Mouse (Mus musculus) embryonic facial prominence, embryonic 12.5 days (tissue): ENCODE data around the gene Kifc5b. TPM values are rescaled to one million over a fixed set of nuclear protein-coding genes. Genes with fewer than 3 reads are reported as not detected.
"Not testable (repeated sequence)": the region's sequence is repeated elsewhere in the genome, so short reads cannot be mapped to it uniquely, and the experiment has no call there.

Experiments
- ATAC-seq: fragments of 200-750 bp; cut with Nextera tagmentation; 2 replicates; pipeline ENCODE4 v1.8.0; 2017; ENCODE audit not compliant: insufficient number of reproducible peaks, insufficient read depth, low FRiP score, low TSS enrichment
- H3K27ac ChIP-seq: fragments of 300-500 bp; sonication (generic); 2 replicates; pipeline ENCODE4 v1.5.1; 2016; ENCODE audit warnings: mild to moderate bottlenecking
- H3K27me3 ChIP-seq: fragments of 300-500 bp; sonication (generic); 2 replicates; pipeline ENCODE4 v1.6.1; 2016; ENCODE audit warnings: mild to moderate bottlenecking, moderate library complexity
- H3K36me3 ChIP-seq: fragments of 300-500 bp; sonication (generic); 2 replicates; pipeline ENCODE4 v1.6.1; 2016; ENCODE audit warnings: mild to moderate bottlenecking
- H3K4me1 ChIP-seq: fragments of 300-500 bp; sonication (generic); 2 replicates; pipeline ENCODE4 v1.6.1; 2016
- H3K4me2 ChIP-seq: fragments of 300-500 bp; sonication (generic); replicated peaks from 2 replicates; pipeline ENCODE4 v1.6.1; 2016; ENCODE audit warnings: mild to moderate bottlenecking, moderate library complexity
- H3K4me3 ChIP-seq: fragments of 300-500 bp; sonication (generic); 2 replicates; pipeline ENCODE4 v1.5.1; 2016; ENCODE audit warnings: mild to moderate bottlenecking
- H3K9ac ChIP-seq: fragments of 300-500 bp; sonication (generic); 2 replicates; pipeline ENCODE4 v1.6.1; 2016; ENCODE audit warnings: mild to moderate bottlenecking, moderate library complexity
- H3K9me3 ChIP-seq: fragments of 300-500 bp; sonication (generic); 2 replicates; pipeline ENCODE4 v1.6.1; 2016; ENCODE audit warnings: mild to moderate bottlenecking, moderate library complexity
- WGBS: fragments of 180-500 bp; shearing (Covaris S2); methylation state at CpG from one replicate; pipeline ENCODE4 v1.1.7; 2016; 5-methylcytosine and 5-hydroxymethylcytosine counted together
- polyA plus RNA-seq: library from polyadenylated mRNA; unstranded; fragments of >200 nt; fragmentation: Nextera tagmentation; extraction: Ambion mirVana; gene quantifications from 2 replicates; pipeline ENCODE4 v1.2.1, GENCODE M21; 2016

The Kifc5b gene
- polyA plus RNA-seq, 1 experiment from 2014 or later: 9.7 TPM

DNA sequence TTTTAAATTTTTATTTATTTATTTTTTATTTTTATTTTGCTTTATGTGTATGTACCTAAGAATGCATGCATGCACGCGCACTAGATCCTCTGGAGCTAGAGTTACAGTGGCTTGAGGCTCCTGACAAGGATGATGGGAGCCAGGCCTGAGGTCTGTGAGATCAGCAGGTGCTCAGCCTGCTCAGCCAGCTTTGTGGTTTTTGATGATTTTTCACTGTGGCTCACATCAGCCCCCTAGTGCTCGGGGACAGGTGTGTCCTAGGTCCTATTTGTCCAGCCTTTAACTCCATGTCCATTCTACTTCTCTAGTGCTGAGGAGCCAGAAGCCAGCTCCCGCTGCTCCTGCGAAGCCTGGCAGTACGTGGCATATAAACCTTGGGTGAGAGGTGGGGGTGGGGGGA is 5.5 kb downstream of the Kifc5b start:
- H3K4me2 ChIP-seq, H3K9me3 ChIP-seq, H3K4me3 ChIP-seq, H3K27ac ChIP-seq, ATAC-seq, H3K27me3 ChIP-seq, H3K4me1 ChIP-seq, H3K9ac ChIP-seq: not testable (repeated sequence)
- peaks cover 39% of the 10 kb centered on the region for H3K36me3 ChIP-seq
- 94% methylated on average over 6 of the region's 6 CpGs for whole genome bisulfite sequencing

DNA sequence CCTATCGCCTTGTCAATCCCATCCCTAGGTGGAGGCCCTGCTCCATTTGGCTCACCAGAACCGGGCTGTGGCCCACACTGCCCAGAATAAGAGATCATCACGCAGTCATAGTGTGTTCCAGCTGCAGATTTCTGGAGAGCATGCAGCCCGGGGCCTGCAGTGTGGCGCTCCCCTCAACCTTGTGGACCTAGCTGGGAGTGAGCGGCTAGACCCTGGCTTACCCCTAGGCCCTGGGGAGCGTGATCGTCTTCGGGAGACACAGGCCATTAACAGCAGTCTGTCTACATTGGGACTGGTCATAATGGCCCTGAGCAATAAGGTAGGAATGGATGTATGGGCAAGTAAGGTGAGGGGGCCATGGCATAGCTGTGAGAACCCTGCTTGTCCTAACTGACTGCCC is 8.5 kb downstream of the Kifc5b start:
- WGBS: 92% methylated on average over 9 of the region's 9 CpGs
- peaks cover 61% of the 10 kb centered on the region for H3K36me3 ChIP-seq

DNA sequence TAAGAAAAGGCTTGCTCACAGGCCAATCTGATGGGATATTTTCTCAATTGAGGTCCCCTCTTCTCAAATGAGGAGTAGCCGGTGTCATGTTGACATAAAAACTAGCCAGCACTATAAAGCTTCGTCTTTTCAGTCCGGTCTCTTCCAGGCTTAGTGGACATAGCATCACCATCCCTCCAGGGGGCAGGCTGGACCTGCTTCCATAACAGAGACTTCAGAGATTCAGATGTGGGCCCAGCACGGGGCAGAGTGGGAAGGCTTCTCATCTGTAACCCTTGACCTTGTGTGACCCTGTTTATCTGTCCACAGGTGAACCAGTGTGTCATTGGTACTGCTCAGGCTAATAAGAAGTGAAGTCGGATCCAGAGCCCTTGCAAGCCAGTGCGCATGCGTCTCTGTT is 14.9 kb downstream of the Kifc5b start:
- not testable (repeated sequence) for H3K9ac ChIP-seq, H3K9me3 ChIP-seq, H3K27me3 ChIP-seq, H3K4me2 ChIP-seq, ATAC-seq, H3K4me3 ChIP-seq, H3K27ac ChIP-seq, H3K4me1 ChIP-seq
- WGBS: 66% methylated on average over 7 of the region's 7 CpGs
- H3K36me3 ChIP-seq: peaks cover 46% of the 10 kb centered on the region

More for the DNA sequence above, 8.5 kb downstream of the Kifc5b start:
- H3K9me3 ChIP-seq, H3K27ac ChIP-seq, H3K4me2 ChIP-seq, ATAC-seq, H3K4me1 ChIP-seq, H3K9ac ChIP-seq, H3K27me3 ChIP-seq, H3K4me3 ChIP-seq: not testable (repeated sequence)

DNA sequence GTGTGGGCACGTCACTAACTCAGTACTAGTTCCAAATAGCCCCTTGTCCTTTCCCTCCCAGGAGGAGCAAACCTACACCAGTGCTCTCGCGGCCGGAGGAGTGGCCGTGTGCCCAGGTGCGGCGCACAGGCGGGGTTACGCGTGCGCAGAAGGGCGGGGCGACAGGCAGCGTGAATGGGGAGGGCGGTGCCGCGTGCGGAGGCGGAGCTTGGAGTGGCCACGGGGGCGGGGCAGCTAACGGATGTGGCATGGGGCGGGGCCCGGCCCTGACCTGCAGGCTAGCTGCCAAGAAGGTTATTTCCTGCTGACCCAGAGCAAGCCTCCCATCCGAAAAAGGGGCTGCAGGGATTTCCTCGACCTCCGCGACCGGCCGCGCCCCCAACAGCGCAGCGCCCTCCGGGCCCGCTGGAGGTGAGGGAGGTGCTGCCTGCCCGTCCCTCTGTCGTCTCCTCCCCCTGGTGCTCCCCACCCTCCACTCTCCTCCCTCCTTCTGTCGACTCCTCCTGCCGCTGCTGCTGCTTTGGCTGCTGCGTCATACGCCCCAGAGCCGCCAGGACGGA is 16.0 kb downstream of the Kifc5b start, which contains the start of gene Phf1:
Gene Phf1 (plus strand): TSS at position 214 of the 560 bp plus-strand sequence.
- Histone ChIP-seq H3K9me3 (no peaks in the 10 kb centered on the region), H3K36me3 (peaks cover 45% of the 10 kb centered on the region), H3K27me3 (no peaks in the 10 kb centered on the region), H3K9ac (peak within 1 kb of the TSS; percentile 81), H3K4me1 (peaks cover 18% of the 10 kb centered on the region), H3K4me3 (peak within 1 kb of the TSS; percentile 85), H3K4me2 (peak within 1 kb of the TSS; percentile 93), H3K27ac (peak within 1 kb of the TSS; percentile 79)
- peak; percentile 81 for ATAC-seq
- WGBS: 1% methylated on average over 38 of the region's 43 CpGs

DNA sequence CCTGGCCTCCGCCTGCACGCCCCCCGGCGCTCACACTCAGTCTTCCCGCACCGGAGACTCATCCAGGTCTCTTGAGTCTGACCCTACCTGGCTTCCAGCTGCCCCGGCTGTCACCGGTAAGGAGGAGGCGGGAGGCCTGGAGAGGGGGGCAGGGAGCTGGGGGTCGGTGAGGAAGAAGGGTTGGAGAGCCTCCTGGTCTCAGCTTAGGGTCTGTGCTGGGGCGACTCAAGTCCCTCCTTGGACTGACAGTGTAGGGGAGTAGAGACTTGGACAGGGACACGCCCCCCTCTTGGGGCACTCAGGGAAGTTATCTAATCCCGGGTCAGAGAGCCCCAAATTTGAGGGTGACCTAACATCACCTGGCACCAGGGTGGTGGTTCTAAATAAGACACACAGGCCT is 16.5 kb downstream of the Kifc5b start:
- peaks cover 42% of the 10 kb centered on the region for H3K36me3 ChIP-seq
- no peaks in the 10 kb centered on the region for H3K27me3 ChIP-seq
- peak overlapping the region; percentile 79 for H3K27ac ChIP-seq
- peaks cover 23% of the 10 kb centered on the region for H3K4me1 ChIP-seq
- peak overlapping the region; percentile 85 for H3K4me3 ChIP-seq
- 8% methylated on average over 13 of the region's 13 CpGs for WGBS
- no peaks in the 10 kb centered on the region for H3K9me3 ChIP-seq
- peak overlapping the region; percentile 93 for H3K4me2 ChIP-seq
- ATAC-seq: peak; percentile 13
- H3K9ac ChIP-seq: peak overlapping the region; percentile 81

DNA sequence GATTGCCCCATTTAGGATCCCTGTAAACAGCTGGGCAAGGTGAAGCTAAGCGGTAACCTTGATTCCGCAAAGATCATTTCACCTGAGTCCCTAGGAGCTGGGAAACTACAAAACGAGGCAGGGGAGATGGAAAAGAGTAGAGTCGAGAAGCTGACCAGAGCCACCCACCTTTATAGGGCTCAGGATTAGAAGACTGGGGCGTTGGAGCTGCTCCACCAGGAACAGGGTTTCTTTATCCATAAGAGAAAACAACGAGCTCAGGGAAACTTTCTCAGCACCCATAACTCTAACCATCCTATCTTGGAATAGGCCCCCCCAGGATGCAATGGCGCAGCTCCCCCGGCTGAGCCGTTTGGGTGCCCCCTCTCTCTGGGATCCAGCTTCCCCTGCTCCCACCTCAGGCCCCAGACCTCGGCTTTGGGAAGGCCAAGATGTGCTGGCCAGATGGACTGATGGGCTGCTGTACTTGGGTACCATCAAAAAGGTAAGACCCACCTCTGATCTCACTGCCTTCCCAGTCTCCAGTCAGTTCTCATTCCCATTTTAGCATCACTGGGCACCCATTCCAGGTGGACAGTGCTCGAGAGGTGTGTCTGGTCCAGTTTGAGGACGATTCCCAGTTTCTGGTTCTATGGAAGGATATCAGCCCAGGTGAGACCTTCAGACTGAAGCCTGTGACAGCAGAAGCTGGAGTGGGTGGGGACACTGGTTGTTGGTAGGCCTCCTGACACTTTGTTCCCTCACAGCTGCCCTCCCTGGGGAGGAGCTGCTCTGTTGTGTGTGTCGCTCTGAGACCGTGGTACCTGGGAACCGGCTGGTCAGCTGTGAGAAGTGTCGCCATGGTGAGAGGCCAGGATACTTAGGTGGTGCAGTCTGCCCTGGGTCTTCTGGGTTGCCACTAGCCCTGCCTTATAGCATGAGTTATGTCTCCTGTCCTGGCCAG is 17.3 kb downstream of the Kifc5b start:
- peak overlapping the region; percentile 81 for H3K9ac ChIP-seq
- H3K27ac ChIP-seq: peak overlapping the region; percentile 79
- H3K4me3 ChIP-seq: peak overlapping the region; percentile 85
- 83% methylated on average over 16 of the region's 16 CpGs for WGBS
- H3K27me3 ChIP-seq: no peaks in the 10 kb centered on the region
- no peak for ATAC-seq
- H3K4me2 ChIP-seq: peak overlapping the region; percentile 93
- H3K4me1 ChIP-seq: peaks cover 26% of the 10 kb centered on the region
- H3K36me3 ChIP-seq: peaks cover 36% of the 10 kb centered on the region
- no peaks in the 10 kb centered on the region for H3K9me3 ChIP-seq

DNA sequence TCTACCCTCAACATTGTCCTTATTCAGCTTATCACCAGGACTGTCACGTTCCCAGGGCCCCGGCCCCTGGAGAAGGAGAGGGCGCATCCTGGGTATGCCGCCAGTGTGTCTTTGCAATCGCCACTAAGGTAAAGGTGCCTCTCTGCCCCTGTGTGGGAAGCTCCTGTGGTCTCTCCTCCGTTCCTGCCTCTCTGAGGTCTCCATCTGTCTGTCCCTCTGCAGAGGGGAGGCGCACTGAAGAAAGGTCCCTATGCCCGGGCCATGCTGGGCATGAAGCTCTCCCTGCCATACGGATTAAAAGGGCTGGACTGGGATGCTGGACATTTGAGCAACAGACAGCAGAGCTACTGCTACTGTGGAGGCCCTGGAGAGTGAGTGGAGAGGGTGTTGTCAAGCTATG is 18.1 kb downstream of the Kifc5b start:
- WGBS: 93% methylated on average over 9 of the region's 9 CpGs
- no peak for ATAC-seq
- peaks cover 27% of the 10 kb centered on the region for H3K4me1 ChIP-seq
- H3K9ac ChIP-seq: no peak overlapping the region
- H3K4me2 ChIP-seq: no peak overlapping the region
- no peaks in the 10 kb centered on the region for H3K9me3 ChIP-seq
- H3K36me3 ChIP-seq: peaks cover 28% of the 10 kb centered on the region
- H3K4me3 ChIP-seq: no peak overlapping the region
- no peaks in the 10 kb centered on the region for H3K27me3 ChIP-seq
- H3K27ac ChIP-seq: no peak overlapping the region

DNA sequence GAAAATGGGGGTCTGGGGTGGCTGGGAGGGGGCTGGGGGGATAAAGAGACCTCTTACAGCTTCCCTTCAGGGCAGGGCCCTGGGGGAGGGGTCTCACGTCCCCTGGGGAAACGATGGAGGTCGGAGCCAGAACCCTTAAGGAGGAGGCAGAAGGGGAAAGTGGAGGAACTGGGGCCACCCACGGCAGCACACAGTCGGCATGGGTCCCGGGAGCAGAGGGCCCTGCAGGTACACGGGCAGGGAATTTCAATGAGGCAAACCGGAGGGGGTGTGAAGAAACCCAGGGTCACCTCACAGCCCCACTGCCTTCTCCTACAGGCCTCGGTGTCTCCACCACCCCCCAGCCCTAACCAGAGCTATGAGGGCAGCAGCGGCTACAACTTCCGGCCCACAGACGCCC is 19.6 kb downstream of the Kifc5b start:
- Histone ChIP-seq H3K4me2 (no peak overlapping the region), H3K9me3 (no peaks in the 10 kb centered on the region), H3K27ac (no peak overlapping the region), H3K36me3 (peaks cover 28% of the 10 kb centered on the region), H3K4me1 (peaks cover 37% of the 10 kb centered on the region), H3K27me3 (no peaks in the 10 kb centered on the region), H3K9ac (peak overlapping the region; percentile 24; the same call in 1 of the 2 replicates), H3K4me3 (no peak overlapping the region)
- WGBS: 79% methylated on average over 12 of the region's 12 CpGs
- no peak for ATAC-seq

DNA sequence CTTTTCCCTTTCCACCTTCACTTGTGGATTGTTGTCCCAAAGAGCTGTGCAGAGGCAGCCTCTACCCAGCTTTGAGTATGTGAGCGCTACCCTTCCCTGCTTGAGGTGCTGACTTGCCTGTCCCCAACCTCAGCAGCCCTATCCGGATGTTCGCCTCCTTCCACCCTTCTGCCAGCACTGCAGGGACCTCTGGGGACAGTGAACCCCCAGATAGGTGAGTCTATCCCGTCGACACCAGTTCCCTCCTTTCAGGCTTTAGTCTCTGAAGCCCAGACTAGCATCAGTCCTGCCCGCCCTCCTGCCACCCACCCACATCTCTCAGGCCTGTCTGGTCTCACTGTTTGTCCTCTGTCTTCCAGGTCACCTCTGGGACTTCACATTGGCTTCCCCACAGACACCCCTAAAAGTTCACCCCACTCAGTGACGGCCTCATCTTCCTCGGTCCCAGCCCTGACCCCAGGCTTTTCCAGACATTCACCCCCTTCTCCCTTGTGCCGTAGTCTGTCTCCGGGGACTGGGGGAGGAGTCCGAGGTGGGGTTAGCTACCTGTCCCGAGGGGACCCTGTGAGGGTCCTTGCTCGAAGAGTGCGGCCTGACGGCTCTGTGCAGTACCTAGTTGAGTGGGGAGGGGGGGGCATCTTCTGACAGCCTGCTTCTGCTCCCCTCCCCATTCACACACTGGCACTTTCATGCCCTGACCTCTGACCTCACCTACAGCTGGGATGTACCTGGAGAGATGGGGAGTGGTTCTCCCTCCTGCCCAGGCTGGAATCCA is 20.2 kb downstream of the Kifc5b start:
- Histone ChIP-seq H3K4me2 (no peak overlapping the region), H3K4me1 (peaks cover 39% of the 10 kb centered on the region), H3K9ac (no peak overlapping the region), H3K9me3 (no peaks in the 10 kb centered on the region), H3K4me3 (no peak overlapping the region), H3K36me3 (peaks cover 28% of the 10 kb centered on the region), H3K27me3 (no peaks in the 10 kb centered on the region), H3K27ac (no peak overlapping the region)
- 86% methylated on average over 15 of the region's 15 CpGs for WGBS
- ATAC-seq: no peak

DNA sequence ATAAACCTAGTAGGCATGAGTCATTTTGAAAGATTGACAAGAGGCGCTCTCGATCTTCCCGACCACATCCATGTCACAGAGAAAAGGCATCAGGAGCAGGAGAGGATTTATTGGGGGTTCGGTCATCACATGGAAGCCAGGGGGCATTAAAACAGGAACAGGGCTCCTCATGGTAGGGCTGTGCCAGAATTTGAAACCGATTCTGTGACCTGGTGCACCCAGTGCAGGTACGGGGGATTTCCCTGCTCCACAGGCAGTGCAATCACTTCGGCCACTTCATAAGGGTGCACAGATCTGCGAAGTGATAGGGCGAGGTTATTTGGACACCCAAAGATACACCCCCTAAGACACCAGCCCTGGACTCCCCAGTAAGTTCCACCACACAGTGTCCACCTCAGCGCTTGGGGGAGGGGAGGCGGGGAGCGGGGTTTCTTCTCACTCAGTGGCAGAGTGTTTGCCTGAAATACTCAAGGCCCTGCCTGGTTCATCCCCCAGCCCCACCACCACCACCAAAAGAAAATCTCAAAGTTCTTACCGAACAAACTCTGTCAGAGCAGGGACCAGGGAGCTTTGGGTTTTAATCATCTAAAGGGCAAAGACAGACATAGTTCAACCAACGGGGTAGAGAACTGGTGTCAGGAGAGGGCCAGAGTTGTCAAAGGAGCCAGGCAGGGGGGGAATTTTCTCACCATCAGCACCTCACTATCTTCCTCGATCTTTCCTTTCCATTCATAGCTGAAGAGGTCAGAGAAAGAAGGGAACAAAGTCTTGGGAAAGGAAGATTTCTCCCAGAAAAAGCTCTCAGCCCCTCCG is 21.2 kb downstream of the Kifc5b start:
- 58% methylated on average over 16 of the region's 16 CpGs for WGBS

DNA sequence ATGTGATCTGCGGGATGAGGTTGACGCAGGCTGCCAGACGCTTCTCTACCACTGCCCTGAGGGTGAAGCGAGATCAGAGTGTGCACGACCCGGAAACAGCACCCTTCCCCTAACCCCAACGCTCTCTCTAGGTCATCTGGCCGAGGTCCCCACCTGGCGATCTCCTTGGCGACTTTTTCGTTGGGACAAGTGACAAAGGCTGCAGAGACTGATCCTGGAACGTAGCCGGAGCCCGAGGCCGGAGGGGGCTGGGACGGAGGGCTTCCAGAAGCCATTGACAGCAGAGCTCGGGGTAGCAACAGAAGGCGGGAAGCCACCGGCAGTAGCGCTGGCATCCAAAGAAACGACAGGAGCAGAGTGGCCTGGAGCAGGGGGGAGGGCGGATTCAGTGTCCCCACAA is 21.8 kb downstream of the Kifc5b start:
- H3K27ac ChIP-seq: peak overlapping the region; percentile 97
- no peak for ATAC-seq
- H3K36me3 ChIP-seq: peaks cover 28% of the 10 kb centered on the region
- under 1% methylated on average over 22 of the region's 22 CpGs for WGBS
- no peaks in the 10 kb centered on the region for H3K27me3 ChIP-seq
- peak overlapping the region; percentile 82 for H3K9ac ChIP-seq
- peaks cover 41% of the 10 kb centered on the region for H3K4me1 ChIP-seq
- H3K9me3 ChIP-seq: no peaks in the 10 kb centered on the region
- peak overlapping the region; percentile 97 for H3K4me2 ChIP-seq
- peak overlapping the region; percentile 74 for H3K4me3 ChIP-seq

More for the DNA sequence above, 21.2 kb downstream of the Kifc5b start:
- no peaks in the 10 kb centered on the region for H3K27me3 ChIP-seq
- peak overlapping the region; percentile 82 for H3K9ac ChIP-seq
- H3K9me3 ChIP-seq: no peaks in the 10 kb centered on the region
- H3K4me3 ChIP-seq: peak overlapping the region; percentile 74
- ATAC-seq: no peak
- peaks cover 47% of the 10 kb centered on the region for H3K4me1 ChIP-seq
- H3K36me3 ChIP-seq: peaks cover 28% of the 10 kb centered on the region
- peak overlapping the region; percentile 97 for H3K4me2 ChIP-seq
- peak overlapping the region; percentile 97 for H3K27ac ChIP-seq
